Mouse (Mus musculus): ENCODE measurements at regions not wholly inside any gene's neighbourhood (a gene's known extent, or its start where the extent isn't known, plus 50 kb on each side); places are given as distances from the start of the nearest gene placed in this dataset.
"Not testable (repeated sequence)": the region's sequence is repeated elsewhere in the genome, so short reads cannot be mapped to it uniquely, and the experiment has no call there.

- peak; percentile 6 to 15 for DNase-seq (ENCODE audit: low spot score in 2 of 2)
Observed at GRCm38 (mm10) chr11:7705312-7705764, 491.6 kb upstream of the Igfbp3 start.

GRCm38 (mm10) chr11:7697591-7697990, 483.9 kb upstream of the Igfbp3 start:
- DNase-seq (ENCODE audit: low spot score in 2 of 2), result no peak

DNA sequence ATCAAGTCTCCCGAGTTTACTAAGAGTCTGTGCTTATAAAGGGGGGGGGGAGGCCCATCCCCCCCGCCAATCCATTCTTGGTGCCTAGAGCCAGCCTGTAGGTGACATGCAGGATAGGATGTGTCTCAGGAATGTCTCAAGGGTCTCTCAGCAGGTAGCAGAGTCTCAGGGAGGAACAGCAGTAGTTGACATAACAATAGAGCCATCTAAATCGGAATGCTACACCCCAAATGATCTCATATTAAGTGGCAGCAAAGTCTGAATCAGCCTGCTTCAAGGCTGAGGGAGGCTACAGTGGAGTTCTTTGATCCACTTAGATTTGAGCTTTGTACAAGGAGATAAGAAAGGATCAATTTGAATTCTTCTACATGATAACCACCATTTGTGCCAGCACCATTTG, 476.0 kb upstream of the Igfbp3 start:
- not testable (repeated sequence) for DNase-seq (ENCODE audit: low spot score in 2 of 2)

- DNase-seq (ENCODE audit: low spot score in 2 of 2), result no peak
Observed at GRCm38 (mm10) chr11:7672821-7673220, 459.1 kb upstream of the Igfbp3 start.

- no peak for DNase-seq (ENCODE audit: low spot score in 2 of 2)
Observed at GRCm38 (mm10) chr11:7630637-7631036, 416.9 kb upstream of the Igfbp3 start.

DNA sequence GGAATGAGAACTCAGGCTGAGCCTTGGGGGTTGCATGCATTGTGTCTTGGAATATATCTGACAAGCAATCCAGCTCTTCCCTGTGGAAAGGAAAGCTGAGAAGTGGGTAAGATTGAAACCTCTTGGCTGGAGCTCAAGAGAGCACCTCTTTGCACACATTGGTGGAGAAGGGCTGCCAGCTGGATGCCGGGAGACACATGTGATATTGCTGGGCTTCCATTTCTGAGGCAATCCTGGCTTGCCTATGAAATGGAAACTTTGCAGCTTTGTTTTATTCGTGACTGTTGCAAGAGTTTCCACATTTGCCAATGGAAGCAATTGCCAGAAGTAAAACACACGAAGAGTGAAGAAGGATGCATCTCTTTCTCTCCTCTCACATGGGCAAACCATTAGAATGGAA, 411.5 kb upstream of the Igfbp3 start:
- DNase-seq (ENCODE audit: low spot score in 2 of 2), result no peak

- DNase-seq (ENCODE audit: low spot score in 2 of 2), result no peak
Observed at GRCm38 (mm10) chr11:7620320-7620719, 406.6 kb upstream of the Igfbp3 start.

GRCm38 (mm10) chr11:7610752-7611151, 397.0 kb upstream of the Igfbp3 start:
- DNase-seq (ENCODE audit: low spot score in 2 of 2), result no peak

DNA sequence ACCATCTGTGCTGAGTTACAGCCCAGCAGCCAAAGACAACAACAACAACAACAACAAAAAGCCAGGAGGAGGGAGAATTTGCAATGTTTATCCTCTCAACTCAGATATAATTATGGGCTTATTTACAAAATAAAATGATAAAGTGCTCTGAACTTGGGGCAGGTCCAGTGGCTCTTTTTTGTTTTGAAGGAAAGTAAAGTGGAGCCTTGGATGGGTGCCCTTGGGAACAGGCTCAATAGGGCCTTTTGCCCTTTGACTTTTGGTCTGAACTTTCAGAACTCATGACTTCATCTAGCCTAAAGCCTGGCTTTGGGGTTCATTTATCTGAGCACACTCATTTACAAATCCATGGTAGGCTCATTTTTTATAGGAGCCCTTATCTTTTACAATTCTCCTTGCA, 396.2 kb upstream of the Igfbp3 start:
- DNase-seq (ENCODE audit: low spot score in 2 of 2), result no peak

- DNase-seq (ENCODE audit: low spot score in 2 of 2), result no peak
Observed at GRCm38 (mm10) chr11:7606652-7607051, 392.9 kb upstream of the Igfbp3 start.

DNA sequence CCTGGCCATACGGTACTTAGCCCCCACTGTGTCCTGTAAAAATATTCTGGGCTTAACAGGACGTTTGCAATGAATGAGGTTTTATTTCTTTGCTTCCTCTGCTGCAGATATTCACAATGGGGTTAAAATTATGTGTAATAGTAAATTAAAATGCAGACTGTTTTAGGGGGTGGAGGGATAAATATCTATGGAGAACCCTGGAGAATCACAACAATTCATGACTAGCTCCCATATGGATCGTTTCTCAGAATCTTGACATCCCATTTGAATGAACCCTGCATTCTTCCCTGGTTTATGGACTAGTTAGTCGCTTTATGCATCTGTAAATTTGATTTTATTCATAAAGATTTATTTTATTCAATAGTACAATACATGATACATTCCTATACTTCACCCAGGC, 378.3 kb upstream of the Igfbp3 start:
- DNase-seq (ENCODE audit: low spot score in 2 of 2), result no peak

GRCm38 (mm10) chr11:7583296-7583695, 369.6 kb upstream of the Igfbp3 start:
- no peak for DNase-seq (ENCODE audit: low spot score in 2 of 2)

DNA sequence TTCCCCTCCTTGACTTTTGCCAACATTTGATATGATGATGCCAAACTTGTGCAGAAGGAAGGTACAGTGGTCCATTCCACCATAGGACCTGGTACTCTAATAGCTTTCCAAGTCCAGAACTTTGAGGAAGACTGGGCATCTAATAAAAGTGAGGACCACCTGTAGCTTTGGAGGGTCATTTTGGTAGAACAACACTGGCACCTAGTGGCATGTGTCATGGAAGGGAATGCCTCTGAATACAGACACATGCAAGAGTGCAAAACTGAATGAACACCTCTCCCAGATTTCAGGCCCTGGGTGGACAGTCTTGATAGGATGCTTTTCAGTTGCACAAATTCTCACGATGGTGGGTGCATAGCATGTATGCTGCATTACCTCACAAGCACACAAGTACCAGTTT, 354.8 kb upstream of the Igfbp3 start:
- no peak for DNase-seq (ENCODE audit: low spot score in 2 of 2)

DNA sequence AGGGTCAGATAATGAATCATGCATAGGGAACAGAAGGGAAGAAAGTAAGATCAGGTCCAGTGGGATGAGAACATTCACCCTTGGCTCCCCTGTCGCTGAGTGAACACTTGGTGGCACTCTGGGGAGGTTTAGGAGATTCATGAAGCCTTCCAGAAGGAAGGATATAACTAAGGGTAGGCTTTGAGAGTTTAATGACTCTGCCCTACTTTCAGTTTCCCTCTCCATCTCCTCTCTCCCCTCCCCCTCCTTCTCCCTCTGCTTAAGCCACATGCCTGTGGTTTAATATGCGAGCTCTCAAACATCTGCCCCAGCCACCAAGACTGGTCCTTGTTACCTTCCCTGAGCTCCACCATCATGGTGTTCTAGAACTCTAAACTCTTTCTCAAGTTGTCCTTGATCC, 348.3 kb upstream of the Igfbp3 start:
- no peak for DNase-seq (ENCODE audit: low spot score in 2 of 2)

GRCm38 (mm10) chr11:7561437-7561836, 347.7 kb upstream of the Igfbp3 start:
- DNase-seq (ENCODE audit: low spot score in 2 of 2), result no peak

DNA sequence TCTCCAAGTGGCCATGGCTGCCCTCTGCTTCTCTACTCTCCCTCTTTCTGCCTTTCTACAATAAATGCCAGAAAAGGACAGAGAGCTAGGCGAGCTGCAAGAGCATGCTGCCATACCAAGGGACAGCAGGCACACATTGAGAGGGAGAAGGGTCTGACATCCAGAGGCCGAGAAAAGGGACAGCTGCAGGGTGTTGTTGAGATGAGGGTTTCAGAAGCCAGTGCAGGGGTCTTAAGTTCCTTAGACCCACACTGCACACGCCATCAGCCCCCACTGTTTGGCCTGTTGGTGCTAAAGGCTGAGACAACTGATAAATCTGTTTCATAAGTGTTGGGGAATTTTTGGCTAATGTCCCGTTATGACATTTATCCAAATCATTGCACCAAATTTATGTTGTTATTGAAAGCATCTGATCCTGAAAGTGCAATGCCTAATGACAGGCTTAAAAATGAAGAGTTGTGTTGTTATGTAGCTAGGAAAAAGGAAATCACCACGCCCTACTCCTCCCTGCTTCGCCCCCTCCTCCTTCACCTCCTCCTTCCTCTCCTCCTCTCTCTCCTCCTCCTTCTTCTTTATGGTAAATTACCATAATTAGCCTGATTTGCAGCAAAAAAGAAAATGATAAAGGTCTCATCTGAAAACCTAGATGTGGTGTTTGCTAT, 342.0 kb upstream of the Igfbp3 start:
- DNase-seq (ENCODE audit: low spot score in 2 of 2), result no peak

DNA sequence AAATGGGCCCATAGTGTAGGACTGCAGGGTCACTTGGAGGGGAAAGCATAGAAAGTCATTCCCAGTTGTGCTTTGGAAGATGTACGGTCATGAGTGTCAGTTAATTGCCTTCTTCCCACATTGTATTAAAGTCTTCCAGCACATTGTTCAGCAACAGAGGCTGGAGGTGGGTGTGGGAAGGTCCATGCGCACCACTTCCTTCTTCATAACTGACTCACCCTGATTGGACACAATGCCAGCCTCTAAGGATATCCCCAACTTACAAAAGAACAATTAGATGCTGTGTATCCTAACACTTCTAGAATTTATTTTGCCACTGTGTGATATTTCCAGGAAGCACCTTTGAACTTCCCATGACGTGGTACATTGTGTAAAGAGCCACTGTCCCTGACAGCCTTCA, 338.4 kb upstream of the Igfbp3 start:
- DNase-seq (ENCODE audit: low spot score in 2 of 2), result no peak

DNA sequence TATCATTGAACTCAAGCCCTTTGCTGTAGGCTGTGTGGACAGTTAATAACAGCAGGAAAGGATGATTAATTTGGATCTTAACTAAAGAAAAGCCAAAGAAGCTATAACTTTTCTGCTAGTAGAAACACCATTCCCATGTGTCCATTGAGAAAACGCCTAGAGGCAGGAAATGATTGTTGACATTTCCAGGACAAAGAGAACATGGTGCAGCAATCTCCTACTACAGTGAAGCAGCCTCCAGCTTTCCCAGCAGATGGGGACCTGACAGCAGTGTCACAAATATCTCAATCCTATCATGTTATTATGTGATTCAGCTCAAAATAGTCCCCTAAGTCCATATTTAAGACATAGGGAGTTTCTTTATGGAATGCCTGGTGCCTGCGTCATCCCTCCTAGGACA, 334.1 kb upstream of the Igfbp3 start:
- no peak for DNase-seq (ENCODE audit: low spot score in 2 of 2)

DNA sequence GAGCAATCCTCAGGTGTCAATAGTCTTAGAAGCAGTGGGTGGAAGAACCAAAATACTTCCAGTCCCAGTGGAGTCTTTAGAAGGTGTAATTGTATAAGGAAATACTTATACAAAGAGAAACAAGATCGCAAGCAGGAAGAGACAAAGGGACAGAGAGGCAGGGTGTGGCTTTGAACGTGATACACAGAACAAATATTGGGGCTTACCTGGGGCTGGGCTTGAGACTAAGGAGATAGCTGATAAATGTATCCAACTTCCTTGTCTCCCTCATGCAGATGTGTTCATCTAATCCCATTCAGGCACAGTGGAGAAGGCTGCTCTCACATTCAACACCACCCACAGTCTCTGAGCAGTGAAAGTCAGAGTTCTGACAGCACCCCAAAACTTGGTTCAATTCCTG, 331.9 kb upstream of the Igfbp3 start:
- DNase-seq (ENCODE audit: low spot score in 2 of 2), result no peak

DNA sequence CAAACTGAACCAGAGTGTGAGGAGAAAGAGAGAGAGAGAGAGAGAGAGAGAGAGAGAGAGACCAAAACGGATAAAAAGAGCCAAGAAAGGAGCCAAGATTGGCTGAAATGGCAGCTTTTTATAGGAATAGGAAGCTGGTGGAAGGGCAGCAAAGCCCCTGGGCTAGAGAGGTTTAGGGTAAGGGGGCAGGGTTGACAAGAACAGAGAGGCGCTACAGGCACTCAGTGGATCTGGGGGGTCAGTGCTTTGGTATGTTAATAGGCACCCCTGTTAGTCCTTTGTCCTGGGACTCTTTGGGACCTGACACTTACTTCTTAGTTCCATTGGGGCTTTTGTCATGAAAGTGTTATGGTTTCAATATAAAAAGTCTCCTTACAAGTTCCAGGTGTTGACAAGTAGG, 320.9 kb upstream of the Igfbp3 start:
- no peak for DNase-seq (ENCODE audit: low spot score in 2 of 2)

DNA sequence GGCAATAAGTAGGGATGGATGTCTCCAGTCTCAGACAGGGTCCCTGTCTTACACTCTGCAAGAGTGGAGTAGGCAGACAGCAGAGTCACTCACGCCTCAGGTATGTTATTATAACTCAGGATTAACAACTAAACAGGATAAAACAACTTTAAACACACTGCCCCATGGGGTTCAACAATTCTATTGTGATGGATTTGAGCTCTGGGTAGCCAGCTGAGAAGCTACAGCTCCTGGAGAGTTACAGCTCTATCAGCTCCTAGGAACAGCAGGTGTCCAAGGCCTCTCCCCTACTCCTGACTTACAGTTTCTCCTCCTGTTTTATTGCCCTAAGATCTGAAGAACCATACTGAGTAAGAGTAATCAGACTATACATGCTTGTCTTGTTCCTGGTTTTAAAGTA, 319.6 kb upstream of the Igfbp3 start:
- DNase-seq (ENCODE audit: low spot score in 2 of 2), result no peak

DNA sequence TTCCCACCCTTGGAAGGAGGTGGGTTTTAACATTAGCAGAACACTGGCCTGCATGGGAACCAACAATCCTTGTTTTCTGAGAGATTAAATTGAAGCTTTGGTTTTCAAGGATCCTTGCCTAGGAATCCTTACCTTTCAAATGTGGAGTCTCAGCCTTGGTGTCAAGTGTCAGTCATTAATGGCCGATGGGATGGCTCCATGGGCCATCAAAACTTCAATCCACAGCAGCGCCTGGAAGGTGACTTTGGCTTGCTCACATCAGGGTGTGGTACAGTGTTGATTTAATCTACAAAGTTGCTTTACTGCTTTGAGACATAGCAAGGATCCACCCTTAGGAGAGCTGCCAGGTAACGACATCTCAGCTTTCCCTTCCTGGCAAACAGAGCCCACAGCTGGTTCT, 318.1 kb upstream of the Igfbp3 start:
- no peak for DNase-seq (ENCODE audit: low spot score in 2 of 2)

DNA sequence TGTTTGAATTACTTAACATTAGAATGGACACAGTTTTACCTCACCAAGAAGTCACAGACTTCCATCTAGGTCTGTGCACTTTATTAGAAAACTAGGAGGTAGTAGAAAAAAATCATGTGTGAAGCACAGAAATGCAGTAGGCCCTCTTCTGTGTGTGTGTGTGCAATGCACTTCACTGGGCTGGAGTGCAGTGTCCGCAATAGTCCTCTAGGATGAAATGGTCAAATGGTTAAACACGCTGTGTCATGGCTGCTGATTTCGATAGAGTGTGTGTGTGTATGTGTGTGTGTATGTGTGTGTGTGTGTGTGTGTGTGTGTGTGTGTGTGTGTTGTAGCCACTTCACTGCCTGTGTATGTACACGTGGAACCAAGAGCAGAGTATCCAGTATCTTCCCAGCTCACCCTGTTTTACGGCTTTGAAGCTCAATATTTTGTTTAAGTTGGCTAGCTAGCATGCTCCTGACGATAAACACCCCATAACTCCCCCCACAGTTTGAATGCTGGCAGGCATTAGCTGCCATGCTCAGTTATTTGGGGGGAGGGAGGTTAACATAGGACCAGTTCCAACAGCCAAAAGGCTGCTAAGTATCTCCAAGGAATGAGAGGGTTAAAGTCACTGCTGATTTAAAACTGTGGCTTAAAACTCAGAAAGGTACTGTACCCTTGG, 316.9 kb upstream of the Igfbp3 start:
- no peak for DNase-seq (ENCODE audit: low spot score in 2 of 2)

DNA sequence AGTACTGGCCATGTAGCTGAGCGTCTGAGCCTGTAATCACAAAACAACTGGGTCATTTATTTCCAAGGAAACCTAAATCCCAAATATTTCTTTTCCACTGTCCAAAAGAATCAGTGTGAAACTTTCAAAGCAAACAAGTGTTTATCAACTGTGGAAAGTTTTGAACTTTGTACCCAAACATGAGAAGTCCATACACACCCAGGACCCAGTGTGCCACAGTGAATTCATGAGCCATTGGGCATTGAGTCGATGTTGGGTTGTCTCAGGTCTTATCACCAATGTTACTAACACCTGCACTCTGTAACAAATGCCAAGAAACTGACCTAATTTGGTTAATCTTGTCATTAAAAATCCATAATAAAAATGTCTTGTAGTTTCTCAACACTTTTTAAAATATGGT, 305.8 kb upstream of the Igfbp3 start:
- no peak for DNase-seq (ENCODE audit: low spot score in 2 of 2)

Measured in frontal cortex, postnatal 10 days (tissue).